Mouse (Mus musculus): ENCODE data around the gene Zfp57.
A peak's percentile ranks its signal among the peaks of the same experiment; 100 is the strongest.
"Not testable (repeated sequence)": the region's sequence is repeated elsewhere in the genome, so short reads cannot be mapped to it uniquely, and the experiment has no call there.

Zfp57 gene

DNA sequence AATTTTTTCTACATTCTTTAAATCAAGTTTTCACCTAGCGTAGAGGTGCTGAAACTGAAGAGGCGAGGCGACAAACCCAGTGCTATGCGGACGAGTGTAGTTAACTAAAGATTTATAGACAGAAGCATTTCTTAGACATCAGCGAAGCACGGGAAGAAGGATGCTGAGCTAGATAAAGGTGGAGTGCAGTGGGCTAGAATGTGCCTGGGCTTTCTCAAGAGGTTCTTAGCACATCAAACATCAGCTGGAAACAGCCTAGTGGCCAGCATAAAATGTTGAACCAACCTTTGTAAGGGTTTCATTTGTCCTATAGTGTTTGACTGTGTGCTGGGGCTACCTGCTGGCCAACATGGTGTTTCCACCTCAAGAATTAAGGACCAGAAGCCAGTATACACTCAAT, at the start of gene Zfp57:
Zfp57 (plus strand) TSS at position 301 of the 400 bp plus-strand sequence.
- DNase-seq (ENCODE audit: inconsistent ontology term): no peak

DNA sequence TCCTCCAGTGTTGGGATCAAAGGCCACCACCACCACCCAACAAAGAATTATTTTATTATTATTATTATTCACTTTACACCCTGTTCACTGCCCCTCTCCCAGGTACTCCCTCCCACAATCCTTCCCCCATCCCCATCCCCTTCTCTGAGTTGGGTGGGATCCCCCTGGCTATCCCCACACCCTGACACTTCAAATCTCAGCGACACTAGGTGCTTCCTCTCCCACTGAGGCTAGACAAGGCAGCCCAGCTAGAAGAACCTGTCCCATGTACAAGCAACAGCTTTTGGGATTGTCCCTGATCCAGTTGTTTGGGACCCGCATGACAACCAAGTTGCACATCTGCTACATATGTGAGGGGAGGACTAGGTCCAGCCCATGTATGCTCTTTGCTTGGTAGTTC, 48.3 kb upstream of the Zfp57 start:
- DNase-seq (ENCODE audit: inconsistent ontology term): no peak

DNA sequence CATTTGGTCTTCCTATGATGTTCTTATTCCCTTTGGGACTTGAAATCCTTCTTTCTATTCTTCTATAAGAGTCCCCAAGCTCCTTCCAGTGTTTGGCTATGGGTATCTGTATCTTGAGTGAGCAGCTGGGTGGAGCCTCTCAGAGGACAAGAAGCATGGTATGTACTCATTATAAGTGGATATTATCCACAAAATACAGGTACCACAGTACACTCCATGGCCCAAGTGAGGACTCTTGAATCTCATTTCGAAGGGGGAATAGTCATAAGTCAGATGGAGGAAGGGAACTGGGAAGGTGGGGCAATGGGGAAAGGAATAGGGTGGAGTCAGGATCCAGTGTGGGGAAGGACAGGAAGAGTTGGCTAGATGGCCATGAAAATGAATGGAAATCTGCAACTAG, 47.9 kb upstream of the Zfp57 start:
- no peak for DNase-seq (ENCODE audit: inconsistent ontology term)

DNA sequence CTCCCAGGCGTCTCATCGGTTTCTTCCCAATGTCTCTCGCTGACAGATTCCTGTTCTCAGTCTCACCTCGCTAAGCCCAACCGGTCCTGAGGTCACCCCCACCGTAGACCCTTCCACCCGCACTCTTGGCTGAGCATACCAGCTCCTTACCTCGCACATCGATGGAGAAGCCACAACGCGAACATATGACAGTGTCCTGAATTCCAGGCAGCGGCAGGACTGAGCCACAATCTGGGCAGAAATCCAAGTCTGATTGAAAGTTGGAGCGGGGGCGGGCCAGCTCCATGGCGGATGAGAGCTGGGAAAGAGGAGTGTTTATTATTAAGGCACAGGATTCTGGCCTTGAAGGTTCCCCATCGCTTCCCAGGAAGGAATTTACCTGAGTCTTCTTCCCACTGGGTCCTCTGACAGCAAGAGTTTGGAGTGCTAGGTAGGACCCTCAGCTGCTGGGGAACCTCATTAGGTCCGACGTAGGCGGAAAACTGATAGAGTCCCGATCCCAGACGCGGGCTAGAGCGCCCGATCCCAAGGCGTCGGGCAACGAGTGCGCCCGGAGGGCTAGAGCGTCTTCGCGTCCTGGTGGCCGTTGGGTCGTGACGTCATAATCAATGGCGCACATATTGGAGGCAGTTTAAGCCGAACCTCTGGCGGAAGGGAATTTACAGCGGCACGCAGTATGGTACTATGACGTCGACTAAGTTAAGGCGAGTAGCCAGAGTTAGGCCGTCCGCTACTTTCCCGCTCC, 42.8 kb upstream of the Zfp57 start, which contains the start of the genes Znrd1 and Znrd1as:
Znrd1 (minus strand) TSS at position 561 of the 745 bp plus-strand sequence.
Znrd1as (plus strand) TSS at position 594 of the 745 bp plus-strand sequence.
- DNase-seq (ENCODE audit: inconsistent ontology term): peak; percentile 97

DNA sequence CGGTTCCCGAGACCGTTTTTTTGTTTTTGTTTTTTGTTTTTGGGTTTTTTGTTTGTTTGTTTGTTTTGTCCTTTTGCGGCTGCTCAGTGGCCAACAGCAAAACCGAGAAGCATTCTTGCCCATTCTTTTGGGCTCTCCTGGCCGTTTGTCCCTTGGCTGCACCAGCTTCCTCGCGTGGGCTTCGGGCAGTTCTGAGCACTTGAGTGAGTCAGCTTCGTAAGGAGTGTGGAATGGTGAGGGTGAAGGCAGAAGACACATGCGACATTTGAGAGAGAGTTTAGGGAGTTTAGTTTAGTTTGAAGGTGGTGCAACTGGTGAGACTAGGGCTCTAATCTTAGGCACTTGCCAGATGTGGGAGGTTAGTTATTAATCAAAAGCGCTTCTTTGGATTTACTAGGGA, 42.1 kb upstream of the Zfp57 start:
- no peak for DNase-seq (ENCODE audit: inconsistent ontology term)

DNA sequence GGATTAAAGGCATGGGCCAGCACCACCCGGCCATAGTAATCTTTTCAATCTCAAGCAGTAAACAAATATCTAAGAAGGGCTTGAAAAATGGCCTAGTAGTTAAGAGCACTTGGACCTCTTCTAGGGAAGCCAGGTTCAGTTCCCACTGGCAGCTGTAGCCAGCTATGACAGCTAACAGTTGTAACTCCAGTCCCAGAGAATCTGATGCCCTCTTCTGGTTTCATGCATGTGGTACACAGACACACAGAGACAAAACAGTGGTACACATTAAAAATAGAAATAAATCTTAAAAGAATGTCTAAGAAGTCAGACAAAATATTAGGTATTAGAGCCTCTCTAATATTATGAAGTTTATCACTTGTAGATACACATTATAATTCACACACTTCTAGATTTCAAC, 39.8 kb upstream of the Zfp57 start:
- no peak for DNase-seq (ENCODE audit: inconsistent ontology term)

DNA sequence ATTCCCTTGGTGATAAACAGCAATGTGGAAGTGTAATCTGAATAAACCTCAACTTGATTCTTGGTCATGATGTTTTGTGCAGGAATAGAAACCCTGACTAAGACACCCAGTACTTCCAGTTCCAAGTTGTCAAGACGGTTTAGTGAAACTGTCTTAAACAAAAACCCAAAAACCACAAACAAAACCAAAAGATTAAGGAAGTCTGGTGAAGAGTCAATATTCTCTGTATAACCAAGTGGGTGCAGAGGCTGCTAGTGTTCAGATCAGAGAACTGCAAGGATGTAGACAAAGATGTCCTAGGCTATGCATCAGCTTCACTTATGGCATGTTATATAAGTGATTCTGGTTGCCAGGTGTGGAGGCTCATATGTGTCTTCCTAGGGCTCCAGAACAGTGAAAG, 34.1 kb upstream of the Zfp57 start:
- DNase-seq (ENCODE audit: inconsistent ontology term): no peak

DNA sequence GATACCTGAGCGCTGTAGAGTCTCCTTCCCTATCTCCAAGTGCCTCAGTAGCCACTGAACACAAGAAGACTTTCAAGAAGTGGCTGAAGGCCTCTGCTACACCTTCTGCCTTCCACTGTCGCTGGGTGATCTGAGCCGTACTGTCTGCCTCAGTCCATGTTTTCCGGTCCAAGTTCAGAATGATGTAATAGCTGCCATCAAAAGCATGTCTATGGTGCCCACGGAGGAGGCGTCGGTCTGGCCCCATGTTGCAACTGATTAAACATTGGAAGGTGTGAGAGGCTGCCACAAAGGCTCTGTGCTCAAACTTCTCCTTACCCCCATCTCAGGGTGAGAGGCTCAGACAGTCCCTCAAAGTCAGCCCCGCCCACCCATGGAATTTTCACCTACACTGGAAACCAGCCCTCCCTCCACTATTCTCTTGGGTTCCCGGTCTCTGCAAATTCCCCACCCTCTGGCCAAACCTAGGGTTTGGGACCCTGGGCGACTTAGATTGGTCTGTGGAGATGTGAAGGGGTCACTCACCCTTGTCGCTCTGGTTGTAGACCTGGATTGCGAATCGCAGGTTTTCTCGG, 30.6 kb upstream of the Zfp57 start:
- no peak for DNase-seq (ENCODE audit: inconsistent ontology term)

DNA sequence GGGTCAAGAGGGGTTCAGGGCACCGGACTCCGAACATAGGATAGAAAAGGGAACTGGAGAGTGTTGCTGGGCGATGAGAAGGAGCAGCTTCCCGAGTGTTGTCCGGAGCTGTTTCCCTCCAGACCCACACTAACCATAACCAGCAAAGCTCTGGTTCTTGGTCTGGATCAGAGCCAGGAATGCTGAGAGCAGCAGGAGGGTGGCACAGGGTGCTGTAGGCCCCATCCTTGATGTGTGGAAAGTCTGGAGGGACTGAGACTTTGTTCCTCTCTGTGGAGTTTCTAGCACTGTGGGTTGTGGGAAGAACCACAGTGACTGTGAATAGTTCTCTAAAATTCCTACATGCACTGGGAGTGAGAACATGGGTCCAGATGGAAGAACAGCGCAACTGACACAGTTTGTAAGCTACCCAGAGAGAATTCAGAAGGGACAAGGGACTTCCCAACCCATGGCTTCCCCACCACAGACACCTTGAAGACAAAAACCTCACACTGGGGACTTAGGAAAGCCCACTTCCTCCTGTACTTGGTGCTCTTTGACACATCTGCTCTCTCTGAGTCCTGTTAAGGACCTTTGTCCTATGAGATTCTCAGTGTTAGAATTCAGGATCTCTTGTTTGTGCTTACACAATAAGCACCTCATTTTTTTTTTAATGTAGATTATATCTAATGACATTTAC, 29.7 kb upstream of the Zfp57 start:
- no peak for DNase-seq (ENCODE audit: inconsistent ontology term)

DNA sequence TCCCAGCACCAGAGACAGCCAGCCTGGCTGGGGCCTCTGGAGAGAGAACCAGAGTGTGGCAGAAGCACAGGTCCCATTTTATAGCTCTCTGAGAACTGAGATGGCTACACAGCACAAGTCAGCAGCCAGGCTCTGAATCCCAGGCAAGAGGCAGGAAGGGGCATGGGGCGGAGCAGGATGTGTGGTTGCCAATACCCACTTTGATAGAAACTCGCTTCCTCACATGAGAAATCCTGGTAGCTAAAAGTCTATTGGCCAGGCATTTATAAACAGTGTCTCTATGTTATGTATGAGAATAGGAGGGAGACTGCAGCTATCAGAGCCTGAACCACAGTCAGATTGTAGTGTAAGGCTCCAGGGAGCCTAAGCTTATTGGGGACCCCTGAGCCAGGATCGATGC, 28.2 kb upstream of the Zfp57 start:
- no peak for DNase-seq (ENCODE audit: inconsistent ontology term)

DNA sequence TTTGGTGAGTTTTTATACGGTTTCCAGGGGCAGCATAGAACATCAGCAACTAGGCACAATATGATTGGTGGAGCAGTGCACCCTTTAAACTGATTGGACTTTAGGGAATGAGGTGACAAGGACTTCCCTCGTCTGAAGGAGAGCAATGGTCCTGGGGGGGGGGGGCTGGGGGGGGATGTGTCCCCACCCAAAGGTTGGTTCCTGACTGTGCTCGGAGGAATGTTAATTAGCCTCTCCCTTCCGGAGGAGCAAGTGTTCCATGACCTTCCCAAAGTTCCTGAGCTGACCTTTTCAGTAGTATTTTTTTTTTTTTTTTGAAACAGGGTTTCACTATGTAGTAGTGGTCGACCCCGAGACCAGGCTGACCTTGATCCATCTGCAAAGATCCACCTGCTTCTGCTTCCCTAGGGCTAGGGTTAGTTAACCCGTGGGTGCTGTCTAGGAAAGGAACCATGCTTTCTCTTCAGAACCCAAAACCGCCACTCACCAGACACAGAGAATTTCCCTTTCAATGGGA, 27.6 kb upstream of the Zfp57 start:
- DNase-seq (ENCODE audit: inconsistent ontology term): no peak

DNA sequence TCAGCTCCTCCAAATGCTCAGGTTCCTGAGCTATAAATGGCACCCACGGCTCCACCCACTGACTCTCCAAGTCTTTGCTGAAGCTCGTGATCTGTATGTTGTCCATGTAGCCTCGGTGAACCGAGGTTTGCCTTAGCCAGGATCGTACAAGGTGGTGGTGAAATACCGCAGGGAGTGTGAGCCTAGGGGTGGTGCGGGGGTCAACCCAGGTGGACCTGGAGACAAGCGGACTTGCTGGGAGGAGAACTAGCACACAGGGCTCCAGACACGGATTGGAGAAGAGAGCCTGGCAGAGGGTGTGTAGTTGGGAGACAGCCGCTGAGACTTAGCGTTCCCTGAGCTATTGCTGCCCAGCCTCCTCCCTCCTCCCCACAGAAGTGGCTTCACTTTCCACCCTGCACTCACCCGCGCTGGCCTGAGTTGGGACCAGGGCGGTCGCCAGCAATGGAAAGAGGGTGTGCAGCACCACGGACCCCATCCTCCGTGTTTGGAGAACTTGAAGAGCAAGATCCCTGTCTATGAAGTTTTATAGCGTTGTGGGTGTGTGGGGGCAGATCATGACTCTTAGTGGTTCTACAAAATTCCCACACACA, 19.6 kb upstream of the Zfp57 start, which contains the start of gene 2410137M14Rik:
2410137M14Rik (minus strand) TSS at position 17 of the 593 bp plus-strand sequence.
- DNase-seq (ENCODE audit: inconsistent ontology term): no peak

DNA sequence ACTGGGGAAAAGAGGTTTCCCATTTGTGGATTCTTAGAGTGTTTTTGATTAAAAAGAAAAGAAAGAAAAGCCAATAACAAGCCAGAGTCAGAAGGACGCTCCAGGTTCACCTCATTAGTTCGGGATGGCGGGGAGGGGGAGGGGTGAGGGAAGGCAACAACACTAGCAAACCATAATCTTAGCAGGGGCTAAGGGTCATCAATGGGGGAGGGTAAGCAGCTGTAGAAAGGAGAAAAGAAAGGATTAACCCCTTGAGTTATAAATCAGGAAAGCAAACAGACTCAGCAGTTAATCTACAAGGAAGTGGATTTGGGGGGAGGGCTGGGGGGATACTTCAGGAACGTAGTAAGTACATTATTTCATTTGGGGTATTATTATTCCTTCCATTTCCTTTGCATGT, 19.1 kb upstream of the Zfp57 start:
- DNase-seq (ENCODE audit: inconsistent ontology term): no peak

DNA sequence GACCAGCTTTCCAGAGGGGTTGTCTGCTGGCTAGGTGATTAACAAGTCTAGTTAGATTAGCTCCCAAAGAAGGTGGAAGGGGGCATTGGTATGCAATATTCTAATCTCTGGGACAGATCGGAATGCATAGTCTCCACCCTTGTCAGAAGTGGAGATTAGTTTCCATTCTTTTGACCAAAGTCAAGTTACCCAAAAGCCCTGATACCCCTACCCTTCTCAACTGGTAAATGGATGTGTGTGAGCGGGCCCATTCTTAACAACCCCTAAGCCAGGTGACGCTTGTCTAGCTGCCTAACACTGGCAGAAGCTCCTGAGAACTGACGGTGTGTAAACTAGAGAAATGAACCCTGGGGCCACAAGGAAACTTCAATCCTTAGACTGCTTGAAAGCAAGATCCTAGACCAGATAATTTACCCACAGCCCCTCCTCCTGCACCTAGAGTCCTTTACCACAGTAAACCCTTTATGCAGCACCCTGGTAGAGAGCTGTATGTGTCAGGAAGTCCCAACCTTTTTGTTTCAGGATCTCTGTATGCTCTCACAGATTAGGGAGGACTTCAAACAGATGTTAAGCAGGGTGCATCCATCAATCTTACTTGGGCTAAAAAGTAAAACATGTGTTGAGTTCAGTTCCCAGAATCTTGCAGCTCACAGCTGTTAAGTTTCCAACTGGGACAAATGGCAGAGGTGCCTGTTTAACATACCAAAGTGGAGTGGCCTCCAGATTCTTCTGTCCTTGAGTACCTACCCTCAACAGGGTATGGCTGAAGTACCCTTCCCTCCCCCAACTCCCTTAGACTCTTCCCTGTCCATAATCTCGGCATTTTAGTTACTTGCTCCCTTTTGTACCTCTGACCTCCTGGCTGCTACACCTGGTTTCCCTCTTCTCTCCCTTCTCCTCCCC, 18.5 kb upstream of the Zfp57 start:
- DNase-seq (ENCODE audit: inconsistent ontology term): no peak

DNA sequence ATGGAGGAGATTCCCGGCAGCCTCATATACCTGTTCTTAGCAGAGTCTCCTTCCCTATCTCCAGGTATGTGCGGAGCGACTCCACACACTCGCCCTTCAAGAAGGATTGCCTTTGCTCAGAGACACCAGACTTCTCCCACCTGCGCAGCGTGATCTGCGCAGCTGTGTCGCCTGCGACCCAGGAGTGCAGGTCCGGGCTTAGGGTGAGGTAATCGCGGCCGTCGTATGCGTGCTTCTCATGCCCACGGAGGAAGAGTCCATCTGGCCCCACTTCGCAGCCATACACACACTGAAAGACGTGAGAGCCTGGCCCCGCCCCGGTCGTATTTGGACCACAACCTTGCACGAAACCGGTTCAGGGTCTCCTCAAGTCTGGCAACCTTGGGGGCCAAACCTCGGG, 12.5 kb upstream of the Zfp57 start:
- no peak for DNase-seq (ENCODE audit: inconsistent ontology term)

DNA sequence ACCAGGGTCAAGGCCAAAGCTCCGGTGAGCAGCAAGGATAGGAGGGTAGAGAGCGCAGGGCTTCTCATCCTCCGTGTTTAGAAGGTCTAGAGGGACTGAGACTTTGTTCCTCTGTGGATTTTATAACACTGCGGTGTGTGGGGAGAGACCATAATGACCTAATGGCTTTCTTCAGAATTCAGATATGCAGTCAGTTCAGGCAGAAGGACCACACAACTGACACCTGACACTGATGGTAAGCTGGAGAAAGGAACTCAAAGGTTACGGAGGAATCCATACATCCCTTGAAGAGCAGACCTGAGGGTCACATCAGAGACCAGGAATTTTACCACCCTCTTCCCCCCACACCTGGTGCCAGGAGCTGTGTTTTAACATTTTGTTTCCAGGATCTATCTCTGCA, 11.5 kb upstream of the Zfp57 start, which contains the start of gene H2-M5:
H2-M5 (minus strand) TSS at position 101 of the 400 bp plus-strand sequence.
- DNase-seq (ENCODE audit: inconsistent ontology term): no peak

DNA sequence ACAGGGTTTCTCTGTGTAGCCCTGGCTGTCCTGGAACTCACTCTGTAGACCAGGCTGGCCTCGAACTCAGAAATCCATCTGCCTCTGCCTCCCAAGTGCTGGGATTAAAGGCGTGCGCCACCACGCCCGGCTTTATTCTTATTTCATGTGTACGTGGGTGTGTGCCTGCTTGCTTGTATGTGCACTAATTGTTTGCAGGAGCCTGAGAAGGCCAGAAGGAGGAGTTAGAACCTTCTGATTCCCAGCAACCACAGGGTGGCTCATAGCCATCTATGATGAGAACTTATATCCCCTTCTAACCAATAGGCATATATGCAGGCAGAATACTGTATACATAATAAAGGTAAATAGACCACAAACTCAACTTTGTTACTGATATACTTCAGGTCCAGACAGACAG, 10.3 kb upstream of the Zfp57 start:
- DNase-seq (ENCODE audit: inconsistent ontology term): not testable (repeated sequence)

DNA sequence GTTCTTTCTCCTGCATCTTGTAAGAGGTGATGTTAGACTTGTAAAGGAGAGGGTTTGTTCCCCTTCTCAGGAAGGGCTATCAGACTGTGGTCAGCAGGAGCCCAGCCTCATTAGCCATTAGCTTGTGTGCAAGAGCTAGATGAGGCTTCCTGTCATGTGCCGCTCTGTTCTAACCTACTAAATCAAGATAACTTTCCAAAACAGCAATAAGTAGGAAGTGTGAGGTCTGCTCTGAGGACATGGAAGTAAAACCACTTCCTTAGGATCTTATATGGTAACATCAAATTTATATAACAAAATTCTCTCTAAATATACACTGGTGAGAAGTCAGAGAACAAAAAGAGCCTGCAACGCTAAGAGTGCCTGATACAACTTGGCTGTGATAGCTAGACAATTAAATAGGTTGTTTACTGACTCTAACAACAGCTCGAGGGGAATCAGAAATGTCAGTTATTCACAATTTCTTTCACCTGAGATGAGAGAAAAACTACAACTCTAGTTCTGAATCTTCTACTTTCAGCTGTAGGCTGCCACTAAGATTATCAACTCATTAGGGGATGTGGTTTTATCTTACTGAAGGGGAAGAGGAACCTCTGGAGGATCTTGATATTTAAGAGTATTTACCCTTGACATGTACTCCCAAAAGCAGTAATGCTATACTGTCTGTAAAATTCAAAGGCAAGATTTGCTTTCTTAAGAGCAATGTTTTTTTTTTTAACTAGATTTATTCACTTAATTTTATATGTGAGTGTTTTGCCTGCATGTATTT, 8.4 kb upstream of the Zfp57 start:
- DNase-seq (ENCODE audit: inconsistent ontology term): no peak

DNA sequence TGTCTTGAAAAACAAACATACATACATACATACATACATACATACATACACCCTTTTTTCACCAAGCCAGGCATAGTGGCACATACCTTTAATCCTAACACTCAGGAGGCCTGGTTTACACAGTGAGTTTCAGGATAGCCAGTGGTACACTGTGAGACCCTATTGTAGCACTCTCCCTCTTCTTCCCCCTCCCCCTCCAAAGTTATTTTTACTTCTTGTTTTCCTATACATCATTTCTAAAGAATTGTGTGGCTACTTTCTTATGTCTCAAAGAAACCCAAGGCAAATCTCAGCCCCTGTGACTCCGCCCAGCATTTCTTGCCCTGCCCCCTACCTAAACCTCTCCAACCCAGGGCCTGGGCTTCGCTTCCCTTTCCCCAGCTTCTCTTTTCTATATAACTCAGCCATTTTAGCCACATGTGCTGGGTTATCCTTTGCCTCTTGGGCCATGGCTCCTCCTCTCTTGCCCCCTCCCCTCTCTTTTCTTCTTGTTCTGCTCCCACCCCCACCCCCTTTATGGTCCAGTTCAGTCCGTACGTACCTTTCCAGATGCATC, 7.1 kb upstream of the Zfp57 start:
- no peak for DNase-seq (ENCODE audit: inconsistent ontology term)

DNA sequence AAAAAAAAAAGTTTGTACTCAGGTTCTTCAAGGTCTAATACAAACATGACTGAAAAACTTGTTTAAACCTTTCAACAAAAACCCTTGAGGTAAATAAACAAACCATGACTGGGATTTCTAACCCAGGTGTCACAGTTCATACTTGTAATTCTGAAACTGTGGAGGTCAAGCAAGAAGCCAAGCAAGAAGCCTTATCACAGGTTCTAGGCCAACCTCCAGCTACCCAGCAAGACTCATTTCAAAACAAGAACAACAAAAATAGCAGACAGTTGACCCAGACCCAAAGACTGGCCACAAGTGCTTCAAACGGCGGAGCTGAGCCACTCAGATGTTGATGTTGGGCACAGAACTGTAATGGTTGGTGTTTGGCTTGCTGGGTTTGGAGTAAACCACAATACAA, 6.4 kb upstream of the Zfp57 start:
- no peak for DNase-seq (ENCODE audit: inconsistent ontology term)

All from Muller cell, postnatal 12 days (primary cell).